Mouse (Mus musculus) ES-Bruce4 (cell line): ENCODE data around the gene Abca12. TPM values are rescaled to one million over a fixed set of nuclear protein-coding genes. Genes with fewer than 3 reads are reported as not detected.

Experiments used
- H3K27ac ChIP-seq: 2 replicates; pipeline ENCODE4 v1.5.1; 2012; ENCODE audit warnings: low read length, inconsistent platforms; ENCODE audit not compliant: insufficient read depth
- H3K27me3 ChIP-seq: 2 replicates; pipeline ENCODE4 v1.6.1; 2012; ENCODE audit warnings: mild to moderate bottlenecking, low read length, inconsistent platforms; ENCODE audit not compliant: control insufficient read depth, poor library complexity, insufficient read depth, severe bottlenecking
- H3K36me3 ChIP-seq: 2 replicates; pipeline ENCODE4 v1.6.1; 2012; ENCODE audit warnings: inconsistent platforms, mild to moderate bottlenecking, low read length, moderate library complexity; ENCODE audit not compliant: control insufficient read depth, poor library complexity, insufficient read depth, severe bottlenecking
- H3K4me1 ChIP-seq: one replicate; pipeline ENCODE4 v1.8.1; 2011; ENCODE audit warnings: low read length; ENCODE audit not compliant: control insufficient read depth, insufficient read depth
- H3K4me3 ChIP-seq: 2 replicates; pipeline ENCODE4 v1.5.1; 2011; ENCODE audit warnings: low read depth, mild to moderate bottlenecking, low read length
- H3K9ac ChIP-seq: 2 replicates; pipeline ENCODE4 v1.6.1; 2012; ENCODE audit warnings: low read depth, mild to moderate bottlenecking, inconsistent platforms; ENCODE audit not compliant: poor library complexity, severe bottlenecking
- H3K9me3 ChIP-seq: replicated peaks from 2 replicates; pipeline ENCODE4 v1.6.1; 2012; ENCODE audit warnings: mild to moderate bottlenecking, low read length, inconsistent platforms; ENCODE audit not compliant: control insufficient read depth, poor library complexity, insufficient read depth, severe bottlenecking
- CTCF ChIP-seq: IDR thresholded peaks from one replicate; pipeline ENCODE4 v1.8.1; 2011; ENCODE audit warnings: low read depth, low read length
- EP300 ChIP-seq: IDR thresholded peaks from 2 replicates; pipeline ENCODE4 v1.6.1; 2011; ENCODE audit warnings: low read depth, low read length; ENCODE audit not compliant: insufficient read depth
- POLR2A ChIP-seq: IDR thresholded peaks from one replicate; pipeline ENCODE4 v1.8.1; 2011; ENCODE audit warnings: low read length; ENCODE audit not compliant: insufficient read depth
- polyA plus RNA-seq: library from polyadenylated mRNA; stranded (reverse); fragments of >200 nt; gene quantifications from 2 replicates; pipeline ENCODE4 v1.2.4, GENCODE M21; 2011; ENCODE audit warnings: low read depth; ENCODE audit not compliant: missing spikeins, insufficient read depth, insufficient read length

Abca12 gene
- polyA plus RNA-seq, 1 experiment = 0.24 TPM

DNA sequence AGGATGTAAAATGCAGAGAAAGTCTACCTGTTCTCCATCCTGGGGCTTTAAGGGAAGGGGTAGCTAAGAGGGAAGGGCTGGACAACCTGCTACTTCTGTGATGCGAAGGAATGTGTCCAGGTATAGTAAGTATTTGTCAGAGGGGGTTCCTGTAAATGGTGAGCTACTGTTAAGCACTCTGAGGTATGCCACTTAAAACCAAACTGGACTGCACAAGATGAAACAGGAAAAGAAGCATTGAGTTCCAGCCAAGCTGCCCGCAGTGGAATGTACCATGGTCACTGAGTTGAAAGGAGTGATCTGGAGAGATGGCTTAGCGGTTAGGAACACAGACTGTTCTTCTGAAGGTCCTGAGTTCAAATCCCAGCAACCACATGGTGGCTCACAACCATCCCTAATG, 179.4 kb downstream of the Abca12 start:
- no peaks in the 10 kb centered on the region for H3K27me3 ChIP-seq

DNA sequence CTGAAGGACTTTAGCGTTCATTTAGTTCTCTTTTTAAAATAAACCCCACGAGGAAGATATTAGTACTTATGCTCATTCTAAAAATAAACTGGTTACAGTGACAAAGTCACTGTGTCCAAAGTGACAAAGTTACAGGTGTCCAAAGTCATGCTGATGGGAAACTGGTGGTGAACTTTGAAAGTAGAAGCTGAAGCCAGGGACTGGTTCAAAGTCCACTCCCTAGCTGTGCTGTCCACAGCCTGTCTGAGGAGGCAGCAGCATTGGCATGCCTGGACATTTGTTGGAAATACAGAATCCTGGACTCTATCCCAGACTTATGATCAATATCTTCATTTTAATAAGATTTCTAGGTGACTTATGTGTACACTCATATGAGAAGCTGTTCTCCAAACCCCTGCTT, 183.5 kb downstream of the Abca12 start:
- Histone ChIP-seq H3K36me3 (no peaks in the 10 kb centered on the region), H3K4me1 (no peaks in the 10 kb centered on the region), H3K27me3 (no peaks in the 10 kb centered on the region), H3K9ac (no peak overlapping the region), H3K27ac (no peak overlapping the region), H3K4me3 (no peak overlapping the region), H3K9me3 (no peaks in the 10 kb centered on the region)
- TF ChIP-seq POLR2A = no peak
- no peak for TF ChIP-seq CTCF
- TF ChIP-seq EP300 = no peak

More for the DNA sequence above, 179.4 kb downstream of the Abca12 start:
- H3K9me3 ChIP-seq = no peaks in the 10 kb centered on the region
- no peak for TF ChIP-seq CTCF
- no peak for TF ChIP-seq POLR2A
- TF ChIP-seq EP300 = no peak
- no peak overlapping the region for H3K9ac ChIP-seq
- H3K27ac ChIP-seq = no peak overlapping the region
- no peaks in the 10 kb centered on the region for H3K36me3 ChIP-seq
- no peak overlapping the region for H3K4me3 ChIP-seq
- no peaks in the 10 kb centered on the region for H3K4me1 ChIP-seq

DNA sequence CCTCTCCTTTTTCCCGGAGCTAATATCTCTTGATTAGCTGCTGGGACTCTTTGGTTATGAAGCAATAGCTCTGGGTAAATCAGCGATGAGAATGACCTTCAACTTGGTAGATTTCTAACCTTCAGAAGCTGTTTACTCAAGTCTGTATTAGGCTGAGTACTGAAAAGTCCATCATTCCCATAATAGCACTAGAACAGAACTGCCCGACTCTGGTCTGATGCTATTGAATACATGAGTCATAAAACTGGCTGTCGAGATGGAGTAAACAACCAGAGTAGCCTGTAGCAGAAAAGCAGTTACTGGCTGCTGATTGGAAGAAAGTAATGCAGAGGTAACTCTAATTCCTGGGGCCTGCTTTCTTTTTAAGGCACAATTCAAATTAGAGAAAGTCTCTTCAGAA, 211.1 kb downstream of the Abca12 start:
- Histone ChIP-seq H3K4me1 (no peaks in the 10 kb centered on the region), H3K27ac (no peak overlapping the region)
- TF ChIP-seq POLR2A (no peak), EP300 (no peak), CTCF (no peak)

DNA sequence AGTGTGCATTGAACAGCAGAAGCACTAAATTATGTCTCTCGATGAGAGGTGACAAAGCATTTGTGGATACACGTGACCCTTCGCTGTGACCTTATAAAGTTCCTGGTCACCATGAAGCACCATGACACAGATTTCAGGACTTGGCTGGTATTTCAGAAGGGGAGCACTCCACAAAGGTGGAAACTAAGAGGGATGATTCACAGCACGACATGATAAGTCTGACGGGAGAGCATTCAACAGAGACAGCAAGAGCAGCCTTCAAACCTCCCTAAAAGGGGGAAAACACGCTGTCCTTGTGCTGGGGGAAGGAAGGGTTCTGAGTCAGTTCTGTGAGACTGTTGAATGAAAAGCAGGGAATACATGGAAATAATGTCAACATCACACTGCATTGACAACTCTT, 218.5 kb downstream of the Abca12 start:
- no peaks in the 10 kb centered on the region for H3K36me3 ChIP-seq
- TF ChIP-seq CTCF = no peak
- no peak for TF ChIP-seq EP300
- TF ChIP-seq POLR2A = no peak
- no peak overlapping the region for H3K27ac ChIP-seq
- H3K4me1 ChIP-seq = no peaks in the 10 kb centered on the region
- H3K9me3 ChIP-seq = no peaks in the 10 kb centered on the region
- H3K9ac ChIP-seq = no peak overlapping the region
- no peak overlapping the region for H3K4me3 ChIP-seq
- H3K27me3 ChIP-seq = no peaks in the 10 kb centered on the region

More for the DNA sequence above, 211.1 kb downstream of the Abca12 start:
- H3K36me3 ChIP-seq = no peaks in the 10 kb centered on the region
- H3K9me3 ChIP-seq = no peaks in the 10 kb centered on the region
- H3K4me3 ChIP-seq = no peak overlapping the region
- no peak overlapping the region for H3K9ac ChIP-seq
- H3K27me3 ChIP-seq = no peaks in the 10 kb centered on the region

DNA sequence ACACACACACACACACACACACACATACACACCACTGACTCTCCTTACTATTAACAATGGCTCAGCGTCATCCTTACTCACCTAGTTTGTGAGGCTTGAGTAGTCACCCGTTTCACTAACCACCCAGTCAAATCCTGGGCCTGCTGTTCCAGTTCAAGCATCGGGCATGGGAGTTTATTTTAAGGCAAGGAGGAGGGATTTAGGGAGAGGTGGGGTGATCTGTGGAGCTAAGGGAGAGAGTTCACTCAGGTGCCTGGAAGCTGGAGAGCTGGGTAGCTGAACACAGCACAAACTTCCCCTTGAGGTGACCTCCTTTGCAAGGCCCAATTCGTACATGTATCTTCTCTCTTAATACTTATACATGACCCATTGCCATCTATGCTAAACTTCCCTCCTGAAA, 219.4 kb downstream of the Abca12 start:
- H3K9me3 ChIP-seq = no peaks in the 10 kb centered on the region
- H3K27ac ChIP-seq = no peak overlapping the region
- H3K4me1 ChIP-seq = no peaks in the 10 kb centered on the region
- no peaks in the 10 kb centered on the region for H3K36me3 ChIP-seq
- no peak for TF ChIP-seq CTCF
- TF ChIP-seq EP300 = no peak
- TF ChIP-seq POLR2A = no peak
- H3K27me3 ChIP-seq = no peaks in the 10 kb centered on the region
- no peak overlapping the region for H3K4me3 ChIP-seq
- no peak overlapping the region for H3K9ac ChIP-seq

DNA sequence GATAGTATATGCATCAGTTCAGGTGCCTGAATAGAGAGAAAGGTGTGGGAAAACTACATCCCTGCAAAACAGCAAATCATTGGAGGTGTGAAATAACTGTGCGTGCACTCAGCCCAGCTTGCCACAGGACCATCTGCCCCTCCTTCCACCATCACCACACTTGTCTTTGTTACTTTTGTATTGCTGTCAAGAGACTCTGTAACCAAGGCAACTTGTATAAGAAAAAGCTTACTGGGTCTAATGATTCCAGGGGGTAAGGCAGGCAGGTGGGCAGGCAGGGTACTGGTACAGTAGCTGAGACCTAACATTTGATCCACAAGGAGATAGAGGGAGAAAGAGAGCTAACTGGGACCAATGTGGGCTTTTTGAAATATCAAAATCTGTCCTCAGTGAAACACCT, 220.8 kb downstream of the Abca12 start:
- no peaks in the 10 kb centered on the region for H3K9me3 ChIP-seq
- no peaks in the 10 kb centered on the region for H3K36me3 ChIP-seq
- H3K4me1 ChIP-seq = no peaks in the 10 kb centered on the region
- H3K9ac ChIP-seq = no peak overlapping the region
- TF ChIP-seq CTCF (no peak), POLR2A (no peak), EP300 (no peak)
- no peak overlapping the region for H3K4me3 ChIP-seq
- no peak overlapping the region for H3K27ac ChIP-seq
- no peaks in the 10 kb centered on the region for H3K27me3 ChIP-seq

Other genes starting within 250 kb of the Abca12 start
- gene Atic, start 142.2 kb upstream of the Abca12 start, polyA plus RNA-seq = 130 and 138 TPM in 2 replicates
- 478 and 518 TPM in 2 replicates for gene Fn1, start 238.3 kb upstream of the Abca12 start, polyA plus RNA-seq